Mouse (Mus musculus): ENCODE data around the gene Pgc. TPM values are rescaled to one million over a fixed set of nuclear protein-coding genes. Genes with fewer than 3 reads are reported as not detected.
A peak's percentile ranks its signal among the peaks of the same experiment; 100 is the strongest.

Pgc gene
- not detected in 2 replicates for polyA plus RNA-seq (2015; fragmentation: Nextera tagmentation; extraction: Ambion mirVana)

DNA sequence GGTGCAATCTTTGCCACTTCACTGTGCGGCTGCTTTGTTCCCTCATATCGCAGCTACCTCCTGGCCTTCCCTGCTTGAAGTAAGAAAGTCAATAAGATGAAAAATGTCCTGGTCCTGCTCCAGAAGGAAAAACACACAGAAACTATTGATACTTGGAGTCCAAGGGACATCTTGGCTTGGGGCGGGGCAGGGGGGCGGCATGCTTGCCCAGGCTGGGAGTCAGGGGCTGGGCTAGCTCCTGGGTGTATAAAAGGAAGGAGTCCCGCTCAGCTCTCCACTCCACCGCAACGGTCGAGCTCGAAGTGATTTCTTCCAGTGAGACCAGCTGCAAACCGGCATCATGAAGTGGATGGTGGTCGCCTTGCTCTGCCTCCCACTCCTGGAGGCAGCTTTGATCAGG is at the start of gene Pgc:
TSS of gene Pgc (plus strand) at position 277 of the 400 bp plus-strand sequence.
- Histone ChIP-seq H3K4me3 (no peak within 1 kb of the TSS), H3K27ac (replicated peaks) (no peak within 1 kb of the TSS), H3K27me3 (no peaks in the 10 kb centered on the region; the same call in 1 of the 2 replicates), H3K9me3 (no peaks in the 10 kb centered on the region), H3K36me3 (no peaks in the 10 kb centered on the region), H3K4me2 (no peak within 1 kb of the TSS), H3K9ac (no peak within 1 kb of the TSS), H3K4me1 (replicated peaks) (no peaks in the 10 kb centered on the region)
- 71% methylated on average over 11 of the region's 11 CpGs for WGBS
- no peak for ATAC-seq (ENCODE audit: low read depth)

GRCm38 (mm10) chr17:47678238-47678637 is 48.4 kb upstream of the Pgc start:
- peaks cover 74% of the 10 kb centered on the region for H3K36me3 ChIP-seq

GRCm38 (mm10) chr17:47678702-47679101 is 47.9 kb upstream of the Pgc start:
- Histone ChIP-seq H3K9ac (no peak overlapping the region), H3K4me3 (no peak overlapping the region), H3K4me1 (replicated peaks) (0 out of 2 replicates have a peak, but pooled peaks cover 4% of the 10 kb centered on the region), H3K36me3 (peaks cover 77% of the 10 kb centered on the region), H3K4me2 (no peak overlapping the region), H3K9me3 (no peaks in the 10 kb centered on the region), H3K27ac (replicated peaks) (no peak overlapping the region), H3K27me3 (no peaks in the 10 kb centered on the region)
- WGBS: 88% methylated on average over 5 of the region's 5 CpGs
- no peak for ATAC-seq (ENCODE audit: low read depth)

More at GRCm38 (mm10) chr17:47678238-47678637, 48.4 kb upstream of the Pgc start:
- Histone ChIP-seq H3K9me3 (no peaks in the 10 kb centered on the region), H3K4me3 (no peak overlapping the region), H3K27me3 (no peaks in the 10 kb centered on the region), H3K27ac (replicated peaks) (no peak overlapping the region), H3K4me2 (no peak overlapping the region), H3K4me1 (replicated peaks) (peaks cover 5% of the 10 kb centered on the region; the same call in 1 of the 2 replicates), H3K9ac (no peak overlapping the region)
- no peak for ATAC-seq (ENCODE audit: low read depth)
- WGBS: 92% methylated on average over 5 of the region's 5 CpGs

GRCm38 (mm10) chr17:47682836-47683235 is 43.8 kb upstream of the Pgc start:
- no peak overlapping the region for H3K4me2 ChIP-seq
- no peak for ATAC-seq (ENCODE audit: low read depth)
- peaks cover 16% of the 10 kb centered on the region for H3K4me1 ChIP-seq (replicated peaks)
- H3K9ac ChIP-seq: no peak overlapping the region
- no peaks in the 10 kb centered on the region for H3K9me3 ChIP-seq
- no peak overlapping the region for H3K27ac ChIP-seq (replicated peaks)
- H3K4me3 ChIP-seq: no peak overlapping the region
- no peaks in the 10 kb centered on the region for H3K27me3 ChIP-seq
- peaks cover 77% of the 10 kb centered on the region for H3K36me3 ChIP-seq
- 86% methylated on average over 4 of the region's 4 CpGs for WGBS

DNA sequence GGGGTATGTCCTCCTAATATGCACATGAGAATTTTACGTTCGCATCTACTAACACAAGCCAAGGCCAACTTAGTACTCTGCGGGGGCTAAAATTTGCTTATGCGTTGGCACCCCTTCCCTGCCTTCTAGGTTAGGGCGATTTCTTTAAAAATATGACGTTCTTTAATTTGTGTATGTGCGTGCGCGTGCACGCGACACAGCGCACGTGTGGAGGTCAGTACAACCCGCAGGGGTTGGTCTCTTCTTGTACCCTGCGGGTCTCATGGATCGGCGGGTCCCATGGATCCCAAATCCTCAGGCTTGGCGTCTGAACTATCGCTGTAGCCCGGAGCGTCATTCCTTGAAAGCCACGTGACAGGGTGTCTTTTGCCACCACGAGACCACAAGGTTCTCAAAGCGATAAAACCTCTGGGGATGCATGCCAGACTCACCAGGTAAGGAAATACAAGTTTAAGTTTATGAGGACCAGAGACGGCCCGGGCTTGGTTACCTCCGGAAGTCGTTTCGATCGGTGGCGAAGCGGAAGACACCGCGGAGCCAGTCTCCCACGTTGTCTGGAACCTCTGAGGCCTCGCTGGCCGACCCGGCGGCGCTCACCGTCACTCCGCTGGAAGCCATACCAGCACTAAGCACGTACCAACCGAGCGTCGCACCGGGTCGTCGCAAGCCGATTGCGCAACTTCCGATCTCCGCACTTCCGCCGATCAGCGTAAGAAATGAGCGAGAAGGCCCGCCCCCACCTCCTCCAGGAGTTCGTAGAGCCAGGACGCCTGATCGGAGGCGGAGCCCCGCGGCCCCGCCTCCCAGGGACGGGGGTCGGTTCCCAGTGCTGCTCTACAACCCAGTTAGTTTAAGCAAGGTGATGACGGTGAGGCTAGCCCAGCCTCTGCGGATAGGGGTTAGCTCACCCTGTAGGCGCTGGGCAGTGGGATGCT is 39.0 kb upstream of the Pgc start:
- WGBS: 1% methylated on average over 70 of the region's 70 CpGs
- peak; percentile 90 for ATAC-seq (ENCODE audit: low read depth)
- H3K4me1 ChIP-seq (replicated peaks): peaks cover 25% of the 10 kb centered on the region
- H3K36me3 ChIP-seq: peaks cover 32% of the 10 kb centered on the region
- peak overlapping the region; percentile 96 for H3K4me2 ChIP-seq
- peak overlapping the region; percentile 91 for H3K27ac ChIP-seq (replicated peaks)
- no peaks in the 10 kb centered on the region for H3K9me3 ChIP-seq
- H3K4me3 ChIP-seq: peak overlapping the region; percentile 66
- H3K27me3 ChIP-seq: no peaks in the 10 kb centered on the region
- peak overlapping the region; percentile 95 for H3K9ac ChIP-seq

- no peaks in the 10 kb centered on the region for H3K9me3 ChIP-seq
- peaks cover 25% of the 10 kb centered on the region for H3K4me1 ChIP-seq (replicated peaks)
- 1% methylated on average over 9 of the region's 9 CpGs for WGBS
- ATAC-seq (ENCODE audit: low read depth): no peak
- H3K27me3 ChIP-seq: no peaks in the 10 kb centered on the region
- peaks cover 26% of the 10 kb centered on the region for H3K36me3 ChIP-seq
- peak within 1 kb of the TSS; percentile 95 for H3K9ac ChIP-seq
- peak within 1 kb of the TSS; percentile 66 for H3K4me3 ChIP-seq
- H3K27ac ChIP-seq (replicated peaks): peak within 1 kb of the TSS; percentile 91
- H3K4me2 ChIP-seq: peak within 1 kb of the TSS; percentile 96
These were observed 38.4 kb upstream of the Pgc start, which contains the start of gene Tomm6 for GRCm38 (mm10) chr17:47688344-47688607. Gene Tomm6, minus strand, starts transcription at chr17:47688386.

GRCm38 (mm10) chr17:47688608-47689575 is 37.8 kb upstream of the Pgc start, which contains the start of gene Frs3:
Gene Frs3, plus strand, starts transcription at chr17:47689030.
- H3K4me2 ChIP-seq: peak within 1 kb of the TSS; percentile 96
- ATAC-seq (ENCODE audit: low read depth): peak; percentile 73
- H3K9me3 ChIP-seq: no peaks in the 10 kb centered on the region
- WGBS: 1% methylated on average over 54 of the region's 58 CpGs
- H3K9ac ChIP-seq: peak within 1 kb of the TSS; percentile 95
- H3K36me3 ChIP-seq: peaks cover 21% of the 10 kb centered on the region
- no peaks in the 10 kb centered on the region; the same call in 1 of the 2 replicates for H3K27me3 ChIP-seq
- peak within 1 kb of the TSS; percentile 66 for H3K4me3 ChIP-seq
- peaks cover 32% of the 10 kb centered on the region for H3K4me1 ChIP-seq (replicated peaks)
- peak within 1 kb of the TSS; percentile 91 for H3K27ac ChIP-seq (replicated peaks)

- ATAC-seq (ENCODE audit: low read depth): no peak
- Histone ChIP-seq H3K4me1 (replicated peaks) (peaks cover 38% of the 10 kb centered on the region), H3K4me3 (peak overlapping the region; percentile 66), H3K9me3 (no peaks in the 10 kb centered on the region), H3K27ac (replicated peaks) (no peak overlapping the region), H3K4me2 (peak overlapping the region; percentile 96), H3K9ac (no peak overlapping the region), H3K36me3 (peaks cover 11% of the 10 kb centered on the region; the same call in 1 of the 2 replicates), H3K27me3 (no peaks in the 10 kb centered on the region; the same call in 1 of the 2 replicates)
- 85% methylated on average over 7 of the region's 8 CpGs for WGBS
These were observed 36.7 kb upstream of the Pgc start for GRCm38 (mm10) chr17:47689894-47690293.

DNA sequence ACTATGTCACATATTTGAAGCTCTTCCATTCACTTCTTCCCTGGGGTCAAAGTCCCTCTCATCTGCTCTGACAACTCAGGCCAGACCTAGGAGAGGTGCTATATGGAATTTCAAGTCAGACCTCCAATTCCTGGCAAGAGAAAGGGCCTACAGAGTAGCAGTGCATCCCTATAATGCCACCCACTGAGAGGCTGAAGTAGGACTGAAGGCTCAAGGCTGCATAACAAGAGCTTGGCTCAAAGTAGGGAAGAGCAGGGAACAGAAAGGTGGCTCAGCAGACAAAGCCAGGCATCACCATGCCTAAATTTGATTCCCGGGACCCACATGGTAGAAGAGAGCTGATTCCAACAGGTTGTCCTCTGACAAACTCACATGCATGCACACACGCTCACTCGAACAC is 35.0 kb upstream of the Pgc start:
- H3K4me3 ChIP-seq: no peak overlapping the region
- no peak overlapping the region for H3K9ac ChIP-seq
- no peak for ATAC-seq (ENCODE audit: low read depth)
- no peaks in the 10 kb centered on the region; the same call in 1 of the 2 replicates for H3K27me3 ChIP-seq
- WGBS: 87% methylated on average over 3 of the region's 3 CpGs
- H3K27ac ChIP-seq (replicated peaks): no peak overlapping the region
- no peaks in the 10 kb centered on the region for H3K9me3 ChIP-seq
- no peaks in the 10 kb centered on the region for H3K36me3 ChIP-seq
- no peak overlapping the region for H3K4me2 ChIP-seq
- H3K4me1 ChIP-seq (replicated peaks): peaks cover 36% of the 10 kb centered on the region

GRCm38 (mm10) chr17:47693671-47694441 is 32.8 kb upstream of the Pgc start:
- ATAC-seq (ENCODE audit: low read depth): peak; percentile 12
- Histone ChIP-seq H3K9ac (peak overlapping the region; percentile 87), H3K36me3 (peaks cover 5% of the 10 kb centered on the region; the same call in 1 of the 2 replicates), H3K4me2 (peak overlapping the region; percentile 79), H3K27me3 (no peaks in the 10 kb centered on the region; the same call in 1 of the 2 replicates), H3K4me1 (replicated peaks) (peaks cover 28% of the 10 kb centered on the region), H3K4me3 (peak overlapping the region; percentile 71), H3K27ac (replicated peaks) (peak overlapping the region; percentile 78), H3K9me3 (no peaks in the 10 kb centered on the region)
- 32% methylated on average over 13 of the region's 13 CpGs for WGBS

GRCm38 (mm10) chr17:47694442-47694502 is 32.4 kb upstream of the Pgc start, which contains the start of gene Gm21981:
Gene Gm21981, minus strand, starts transcription at chr17:47694455.
- H3K4me2 ChIP-seq: peak within 1 kb of the TSS; percentile 79
- no peak for ATAC-seq (ENCODE audit: low read depth)
- peak within 1 kb of the TSS; percentile 78 for H3K27ac ChIP-seq (replicated peaks)
- peaks cover 25% of the 10 kb centered on the region for H3K4me1 ChIP-seq (replicated peaks)
- no peaks in the 10 kb centered on the region for H3K9me3 ChIP-seq
- peaks cover 9% of the 10 kb centered on the region; the same call in 1 of the 2 replicates for H3K36me3 ChIP-seq
- 0% methylated on average over 3 of the region's 3 CpGs for WGBS
- no peaks in the 10 kb centered on the region; the same call in 1 of the 2 replicates for H3K27me3 ChIP-seq
- peak within 1 kb of the TSS; percentile 87 for H3K9ac ChIP-seq
- H3K4me3 ChIP-seq: peak within 1 kb of the TSS; percentile 71

Data from neural tube, embryonic 13.5 days (tissue).